Mouse (Mus musculus): ENCODE data around the gene Dhh.

- TF ChIP-seq CTCF (IDR thresholded peaks at IDR 0.05; ENCODE audit: low read depth) (no peak), EP300 (IDR thresholded peaks at IDR 0.05; ENCODE audit: low read depth) (no peak)
These were observed 38.9 kb downstream of the Dhh start for GRCm38 (mm10) chr15:98859319-98860043.

Data from heart, postnatal 0 days (tissue).